Mouse (Mus musculus) limb, embryonic 11.5 days (tissue): ENCODE data around the gene Fam189a1. TPM values are rescaled to one million over a fixed set of nuclear protein-coding genes. Genes with fewer than 3 reads are reported as not detected.

Experiments
- ATAC-seq: fragments of 200-750 bp; cut with Nextera tagmentation; 2 replicates; pipeline ENCODE4 v1.8.0; 2017; ENCODE audit warnings: low read depth; ENCODE audit not compliant: insufficient number of reproducible peaks, low FRiP score, low TSS enrichment
- DNase-seq: peaks from one replicate; pipeline ENCODE4 v3.0.0-alpha.2; 2015; ENCODE audit warnings: low spot score
- H3K27ac ChIP-seq: fragments of 300-500 bp; sonication (generic); replicated peaks from 2 replicates; pipeline ENCODE4 v1.5.1; 2014; ENCODE audit warnings: low read depth, mild to moderate bottlenecking, low read length
- H3K27me3 ChIP-seq: fragments of 300-500 bp; sonication (generic); 2 replicates; pipeline ENCODE4 v1.6.1; 2014; ENCODE audit warnings: mild to moderate bottlenecking, low read length, mixed read lengths; ENCODE audit not compliant: control insufficient read depth, insufficient read depth
- H3K36me3 ChIP-seq: fragments of 300-500 bp; sonication (generic); 2 replicates; pipeline ENCODE4 v1.6.1; 2014; ENCODE audit warnings: mild to moderate bottlenecking, low read length, moderate library complexity, mixed read lengths; ENCODE audit not compliant: control insufficient read depth, insufficient read depth
- H3K4me1 ChIP-seq: fragments of 300-500 bp; sonication (generic); 2 replicates; pipeline ENCODE4 v1.6.1; 2014; ENCODE audit warnings: low read length, mixed read lengths; ENCODE audit not compliant: control insufficient read depth, insufficient read depth
- H3K4me2 ChIP-seq: fragments of 300-500 bp; sonication (generic); 2 replicates; pipeline ENCODE4 v1.6.1; 2014; ENCODE audit warnings: low read depth, mild to moderate bottlenecking, moderate library complexity; ENCODE audit not compliant: severe bottlenecking
- H3K4me3 ChIP-seq: fragments of 300-500 bp; sonication (generic); 2 replicates; pipeline ENCODE4 v1.5.1; 2014; ENCODE audit warnings: low read depth, low read length
- H3K9ac ChIP-seq: fragments of 300-500 bp; sonication (generic); 2 replicates; pipeline ENCODE4 v1.6.1; 2014; ENCODE audit warnings: mild to moderate bottlenecking, low read length
- H3K9me3 ChIP-seq: fragments of 300-500 bp; sonication (generic); 2 replicates; pipeline ENCODE4 v1.6.1; 2016; ENCODE audit warnings: low read length; ENCODE audit not compliant: control insufficient read depth
- WGBS: fragments of 180-500 bp; shearing (Covaris S2); extraction: QIAGEN DNeasy Blood & Tissue Kit; methylation state at CpG from one replicate; pipeline ENCODE4 v1.1.7; 2014; 5-methylcytosine and 5-hydroxymethylcytosine counted together
- polyA plus RNA-seq: library from polyadenylated mRNA; unstranded; fragments of >200 nt; fragmentation: Nextera tagmentation; extraction: Ambion mirVana; gene quantifications from 2 replicates; pipeline ENCODE4 v1.2.1, GENCODE M21; 2014

The Fam189a1 gene
- polyA plus RNA-seq, 1 experiment from 2014 or later: 0.35 TPM

GRCm38 (mm10) chr7:64915121-64915520, 241.2 kb downstream of the Fam189a1 start:
- Histone ChIP-seq H3K9ac (no peak overlapping the region), H3K4me3 (no peak overlapping the region), H3K4me2 (no peak overlapping the region), H3K27ac (no peak overlapping the region), H3K27me3 (no peaks in the 10 kb centered on the region), H3K9me3 (no peaks in the 10 kb centered on the region; the same call in 1 of the 2 replicates), H3K36me3 (no peaks in the 10 kb centered on the region), H3K4me1 (no peaks in the 10 kb centered on the region)
- no peak for DNase-seq
- 67% methylated on average over 2 of the region's 2 CpGs for WGBS
- no peak for ATAC-seq

GRCm38 (mm10) chr7:64911945-64912344, 244.4 kb downstream of the Fam189a1 start:
- no peaks in the 10 kb centered on the region for H3K4me1 ChIP-seq
- H3K27ac ChIP-seq: no peak overlapping the region
- no peak for ATAC-seq
- 75% methylated on average over 2 of the region's 2 CpGs for WGBS
- no peaks in the 10 kb centered on the region for H3K9me3 ChIP-seq
- DNase-seq: no peak
- H3K27me3 ChIP-seq: no peaks in the 10 kb centered on the region
- H3K4me3 ChIP-seq: no peak overlapping the region
- no peak overlapping the region for H3K4me2 ChIP-seq
- H3K9ac ChIP-seq: no peak overlapping the region
- H3K36me3 ChIP-seq: no peaks in the 10 kb centered on the region

GRCm38 (mm10) chr7:64910208-64910607, 246.2 kb downstream of the Fam189a1 start:
- no peak overlapping the region for H3K9ac ChIP-seq
- no peak overlapping the region for H3K27ac ChIP-seq
- WGBS: 82% methylated on average over 2 of the region's 2 CpGs
- H3K4me2 ChIP-seq: no peak overlapping the region
- H3K4me3 ChIP-seq: no peak overlapping the region
- no peaks in the 10 kb centered on the region for H3K9me3 ChIP-seq
- ATAC-seq (no peak), DNase-seq (no peak)
- H3K36me3 ChIP-seq: no peaks in the 10 kb centered on the region
- no peaks in the 10 kb centered on the region for H3K4me1 ChIP-seq
- no peaks in the 10 kb centered on the region for H3K27me3 ChIP-seq

- H3K27ac ChIP-seq: no peak overlapping the region
- no peaks in the 10 kb centered on the region for H3K4me1 ChIP-seq
- H3K36me3 ChIP-seq: no peaks in the 10 kb centered on the region
- no peaks in the 10 kb centered on the region for H3K27me3 ChIP-seq
- DNase-seq (no peak), ATAC-seq (no peak)
- H3K9me3 ChIP-seq: no peaks in the 10 kb centered on the region
- 73% methylated on average over 5 of the region's 5 CpGs for WGBS
- H3K4me2 ChIP-seq: no peak overlapping the region
- H3K9ac ChIP-seq: no peak overlapping the region
- H3K4me3 ChIP-seq: no peak overlapping the region
Measured at GRCm38 (mm10) chr7:64906955-64907354, 249.4 kb downstream of the Fam189a1 start.

- Histone ChIP-seq H3K36me3 (no peaks in the 10 kb centered on the region), H3K9me3 (no peaks in the 10 kb centered on the region), H3K4me3 (no peak overlapping the region), H3K4me1 (no peaks in the 10 kb centered on the region), H3K9ac (no peak overlapping the region), H3K27ac (no peak overlapping the region), H3K27me3 (no peaks in the 10 kb centered on the region), H3K4me2 (no peak overlapping the region)
- no peak for DNase-seq
- ATAC-seq: no peak
- 87% methylated on average over 3 of the region's 3 CpGs for WGBS
Measured at GRCm38 (mm10) chr7:64905506-64905905, 250.9 kb downstream of the Fam189a1 start.

- no peak overlapping the region for H3K4me3 ChIP-seq
- no peak overlapping the region for H3K9ac ChIP-seq
- no peaks in the 10 kb centered on the region for H3K36me3 ChIP-seq
- H3K27ac ChIP-seq: no peak overlapping the region
- DNase-seq: no peak
- H3K9me3 ChIP-seq: no peaks in the 10 kb centered on the region
- H3K27me3 ChIP-seq: no peaks in the 10 kb centered on the region
- H3K4me2 ChIP-seq: no peak overlapping the region
- ATAC-seq: no peak
- no peaks in the 10 kb centered on the region for H3K4me1 ChIP-seq
- WGBS: 79% methylated on average over 2 of the region's 2 CpGs
Measured at GRCm38 (mm10) chr7:64900249-64900648, 256.1 kb downstream of the Fam189a1 start.

GRCm38 (mm10) chr7:64896587-64896986, 259.8 kb downstream of the Fam189a1 start:
- Histone ChIP-seq H3K36me3 (no peaks in the 10 kb centered on the region), H3K4me1 (no peaks in the 10 kb centered on the region), H3K9me3 (no peaks in the 10 kb centered on the region), H3K27ac (no peak overlapping the region), H3K4me3 (no peak overlapping the region), H3K4me2 (no peak overlapping the region), H3K9ac (no peak overlapping the region), H3K27me3 (no peaks in the 10 kb centered on the region)
- no peak for DNase-seq
- 84% methylated on average over 6 of the region's 6 CpGs for WGBS
- ATAC-seq: no peak

GRCm38 (mm10) chr7:64895685-64896101, 260.7 kb downstream of the Fam189a1 start:
- H3K27me3 ChIP-seq: no peaks in the 10 kb centered on the region
- H3K27ac ChIP-seq: no peak overlapping the region
- H3K9me3 ChIP-seq: no peaks in the 10 kb centered on the region
- H3K4me3 ChIP-seq: no peak overlapping the region
- H3K4me1 ChIP-seq: no peaks in the 10 kb centered on the region
- DNase-seq (peak; percentile 24), ATAC-seq (peak; percentile 73)
- no peaks in the 10 kb centered on the region for H3K36me3 ChIP-seq
- no peak overlapping the region for H3K9ac ChIP-seq
- no peak overlapping the region for H3K4me2 ChIP-seq
- 35% methylated on average over 5 of the region's 5 CpGs for WGBS

GRCm38 (mm10) chr7:64891139-64891538, 265.2 kb downstream of the Fam189a1 start:
- H3K27ac ChIP-seq: no peak overlapping the region
- H3K4me2 ChIP-seq: no peak overlapping the region
- no peaks in the 10 kb centered on the region for H3K9me3 ChIP-seq
- ATAC-seq: no peak
- DNase-seq: no peak
- 81% methylated on average over 3 of the region's 3 CpGs for WGBS
- no peaks in the 10 kb centered on the region for H3K27me3 ChIP-seq
- no peak overlapping the region for H3K4me3 ChIP-seq
- H3K9ac ChIP-seq: no peak overlapping the region
- no peaks in the 10 kb centered on the region for H3K36me3 ChIP-seq
- no peaks in the 10 kb centered on the region for H3K4me1 ChIP-seq
